Mouse (Mus musculus) midbrain, embryonic 12.5 days (tissue): ENCODE data around the gene Stom. TPM values are rescaled to one million over a fixed set of nuclear protein-coding genes. Genes with fewer than 3 reads are reported as not detected.

Experiments used
- ATAC-seq: fragments of 200-750 bp; cut with Nextera tagmentation; 2 replicates; pipeline ENCODE4 v1.8.0; 2017; ENCODE audit warnings: low read depth, moderate TSS enrichment, moderate library complexity; ENCODE audit not compliant: low FRiP score
- H3K27ac ChIP-seq: fragments of 300-500 bp; sonication (generic); replicated peaks from 2 replicates; pipeline ENCODE4 v1.5.1; 2016; ENCODE audit warnings: mild to moderate bottlenecking
- H3K27me3 ChIP-seq: fragments of 300-500 bp; sonication (generic); 2 replicates; pipeline ENCODE4 v1.6.1; 2016; ENCODE audit warnings: mild to moderate bottlenecking
- H3K36me3 ChIP-seq: fragments of 300-500 bp; sonication (generic); 2 replicates; pipeline ENCODE4 v1.6.1; 2016
- H3K4me1 ChIP-seq: fragments of 300-500 bp; sonication (generic); 2 replicates; pipeline ENCODE4 v1.6.1; 2016
- H3K4me2 ChIP-seq: fragments of 300-500 bp; sonication (generic); replicated peaks from 2 replicates; pipeline ENCODE4 v1.6.1; 2016; ENCODE audit warnings: mild to moderate bottlenecking, moderate library complexity
- H3K4me3 ChIP-seq: fragments of 300-500 bp; sonication (generic); 2 replicates; pipeline ENCODE4 v1.5.1; 2016; ENCODE audit warnings: mild to moderate bottlenecking
- H3K9ac ChIP-seq: fragments of 300-500 bp; sonication (generic); replicated peaks from 2 replicates; pipeline ENCODE4 v1.6.1; 2016; ENCODE audit warnings: mild to moderate bottlenecking, moderate library complexity
- H3K9me3 ChIP-seq: fragments of 300-500 bp; sonication (generic); 2 replicates; pipeline ENCODE4 v1.6.1; 2016; ENCODE audit warnings: mild to moderate bottlenecking
- WGBS: fragments of 180-500 bp; shearing (Covaris S2); methylation state at CpG from one replicate; pipeline ENCODE4 v1.1.7; 2016; 5-methylcytosine and 5-hydroxymethylcytosine counted together
- polyA plus RNA-seq: library from polyadenylated mRNA; unstranded; fragments of >200 nt; fragmentation: Nextera tagmentation; extraction: Ambion mirVana; gene quantifications from 2 replicates; pipeline ENCODE4 v1.2.1, GENCODE M21; 2016

The Stom gene
- polyA plus RNA-seq, 1 experiment from 2014 or later, result 12.5 TPM

GRCm38 (mm10) chr2:35317604-35318003 is 19.2 kb downstream of the Stom start:
- Histone ChIP-seq H3K9ac (no peak overlapping the region), H3K27ac (no peak overlapping the region), H3K27me3 (peaks cover 7% of the 10 kb centered on the region; the same call in 1 of the 2 replicates), H3K4me2 (no peak overlapping the region), H3K36me3 (no peaks in the 10 kb centered on the region), H3K4me1 (0 out of 2 replicates have a peak, but pooled peaks cover 5% of the 10 kb centered on the region), H3K4me3 (no peak overlapping the region), H3K9me3 (no peaks in the 10 kb centered on the region)
- ATAC-seq, result no peak
- WGBS, result 87% methylated on average over 4 of the region's 4 CpGs

DNA sequence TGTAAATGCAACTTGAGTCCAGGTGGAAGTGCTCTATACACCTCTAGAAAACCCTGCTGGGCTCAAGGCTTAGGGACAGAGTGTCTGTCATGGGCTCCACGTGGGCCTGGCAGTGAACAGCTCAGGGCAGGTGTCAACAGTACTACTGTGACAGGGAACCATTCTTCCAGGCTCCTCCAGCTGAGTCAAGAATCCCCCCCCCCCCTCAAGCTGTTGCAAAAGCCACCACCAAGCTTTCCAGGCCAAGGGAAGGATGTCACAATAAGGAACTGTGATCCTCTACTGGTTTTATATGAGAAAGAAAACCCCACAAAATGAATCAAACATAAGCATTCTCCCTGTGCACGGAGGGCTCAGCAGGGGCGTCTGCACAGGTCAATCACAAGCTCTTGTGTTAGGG is 22.5 kb downstream of the Stom start:
- WGBS, result 24% methylated on average over 3 of the region's 3 CpGs
- Histone ChIP-seq H3K9ac (no peak overlapping the region), H3K36me3 (no peaks in the 10 kb centered on the region), H3K27me3 (no peaks in the 10 kb centered on the region), H3K27ac (no peak overlapping the region), H3K9me3 (no peaks in the 10 kb centered on the region), H3K4me1 (0 out of 2 replicates have a peak, but pooled peaks cover 2% of the 10 kb centered on the region), H3K4me2 (no peak overlapping the region), H3K4me3 (no peak overlapping the region)
- ATAC-seq, result no peak

DNA sequence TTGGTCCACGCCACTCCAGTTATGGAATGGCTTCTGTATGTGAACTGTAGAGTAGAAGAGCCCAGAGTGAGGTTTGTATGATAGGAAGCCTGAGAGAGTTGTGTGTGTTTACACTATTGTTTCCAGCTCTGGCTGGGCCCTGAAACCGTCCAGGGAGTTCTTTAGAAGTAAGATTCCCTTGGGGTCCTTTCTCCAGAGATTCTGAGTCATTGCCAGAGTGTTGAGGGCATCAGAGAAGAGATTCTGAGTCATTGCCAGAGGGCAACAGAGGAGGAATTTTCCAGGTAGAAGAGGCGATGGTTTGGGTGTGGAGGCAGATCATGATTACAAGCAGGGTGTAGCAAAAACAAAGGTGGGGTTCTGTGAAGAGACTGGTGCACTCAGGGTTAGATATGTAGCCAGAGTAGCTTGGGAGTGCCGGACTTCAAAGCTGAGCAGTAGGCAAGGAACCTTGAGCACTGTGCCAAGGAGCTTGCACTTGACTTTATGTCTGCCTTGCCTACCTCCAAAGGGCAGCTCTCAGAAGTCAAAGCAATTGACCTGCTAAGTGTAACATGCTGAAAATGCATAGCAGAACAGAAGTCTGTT is 26.8 kb downstream of the Stom start:
- WGBS, result 89% methylated on average over 4 of the region's 4 CpGs
- Histone ChIP-seq H3K27ac (no peak overlapping the region), H3K4me3 (no peak overlapping the region), H3K4me2 (no peak overlapping the region), H3K4me1 (0 out of 2 replicates have a peak, but pooled peaks cover 2% of the 10 kb centered on the region), H3K9ac (no peak overlapping the region), H3K27me3 (no peaks in the 10 kb centered on the region), H3K9me3 (no peaks in the 10 kb centered on the region), H3K36me3 (no peaks in the 10 kb centered on the region)
- ATAC-seq, result no peak

- no peak overlapping the region for H3K4me3 ChIP-seq
- 67% methylated on average over 1 of the region's 1 CpGs for WGBS
- ATAC-seq, result no peak
Observed at GRCm38 (mm10) chr2:35308166-35308565, 28.6 kb downstream of the Stom start.

DNA sequence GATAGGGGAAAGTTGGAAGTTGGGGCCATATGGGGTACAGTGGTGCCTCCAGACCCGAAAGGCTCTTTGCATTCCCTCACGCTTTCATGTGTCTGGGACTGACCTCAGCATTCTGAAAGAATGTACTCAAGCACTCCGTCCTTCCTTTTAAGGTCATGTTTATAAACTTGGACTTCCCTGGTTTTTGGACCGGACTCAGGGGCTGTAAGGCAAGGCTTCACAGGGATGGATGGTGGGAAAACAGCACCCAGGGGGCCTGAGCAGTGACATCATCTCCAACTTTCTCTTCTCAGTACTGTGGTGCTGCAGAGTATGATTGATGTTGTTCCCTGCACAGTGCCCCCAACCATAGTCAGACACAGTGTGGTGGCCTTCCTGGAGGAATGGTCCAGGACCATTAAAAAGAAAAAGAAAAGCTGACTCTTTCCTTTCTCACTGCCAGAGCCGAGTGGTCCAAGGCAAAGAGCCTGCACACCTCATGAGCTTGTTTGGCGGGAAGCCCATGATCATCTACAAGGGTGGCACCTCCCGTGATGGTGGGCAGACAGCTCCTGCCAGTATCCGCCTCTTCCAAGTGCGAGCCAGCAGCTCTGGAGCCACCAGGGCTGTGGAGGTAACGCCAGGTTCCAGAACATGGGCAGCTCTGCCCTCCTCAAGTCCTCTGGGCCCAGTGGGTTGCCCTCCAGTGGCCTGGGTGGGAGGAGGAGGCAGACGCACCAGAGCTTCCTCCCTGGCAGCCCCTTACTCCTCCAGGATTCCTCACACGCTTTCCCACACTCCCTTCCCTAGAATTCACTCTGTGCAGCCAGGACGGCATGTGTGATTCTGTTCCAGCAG is 34.5 kb downstream of the Stom start:
- H3K27ac ChIP-seq, result no peak overlapping the region
- no peaks in the 10 kb centered on the region for H3K4me1 ChIP-seq
- H3K9me3 ChIP-seq, result no peaks in the 10 kb centered on the region
- H3K9ac ChIP-seq, result no peak overlapping the region
- no peaks in the 10 kb centered on the region for H3K36me3 ChIP-seq
- H3K27me3 ChIP-seq, result 0 out of 2 replicates have a peak, but pooled peaks cover 8% of the 10 kb centered on the region
- H3K4me3 ChIP-seq, result no peak overlapping the region
- WGBS, result 87% methylated on average over 13 of the region's 13 CpGs
- no peak for ATAC-seq
- H3K4me2 ChIP-seq, result no peak overlapping the region

More at GRCm38 (mm10) chr2:35308166-35308565, 28.6 kb downstream of the Stom start:
- no peak overlapping the region for H3K27ac ChIP-seq
- H3K36me3 ChIP-seq, result no peaks in the 10 kb centered on the region
- H3K27me3 ChIP-seq, result no peaks in the 10 kb centered on the region
- H3K4me2 ChIP-seq, result no peak overlapping the region
- H3K9me3 ChIP-seq, result no peaks in the 10 kb centered on the region
- no peaks in the 10 kb centered on the region for H3K4me1 ChIP-seq
- no peak overlapping the region for H3K9ac ChIP-seq

GRCm38 (mm10) chr2:35299437-35299836 is 37.3 kb downstream of the Stom start:
- no peak overlapping the region for H3K27ac ChIP-seq
- no peak for ATAC-seq
- no peak overlapping the region for H3K9ac ChIP-seq
- no peak overlapping the region for H3K4me2 ChIP-seq
- no peak overlapping the region for H3K4me3 ChIP-seq
- H3K9me3 ChIP-seq, result no peaks in the 10 kb centered on the region
- H3K4me1 ChIP-seq, result no peaks in the 10 kb centered on the region
- WGBS, result 97% methylated on average over 2 of the region's 2 CpGs
- H3K27me3 ChIP-seq, result 0 out of 2 replicates have a peak, but pooled peaks cover 9% of the 10 kb centered on the region
- no peaks in the 10 kb centered on the region for H3K36me3 ChIP-seq

DNA sequence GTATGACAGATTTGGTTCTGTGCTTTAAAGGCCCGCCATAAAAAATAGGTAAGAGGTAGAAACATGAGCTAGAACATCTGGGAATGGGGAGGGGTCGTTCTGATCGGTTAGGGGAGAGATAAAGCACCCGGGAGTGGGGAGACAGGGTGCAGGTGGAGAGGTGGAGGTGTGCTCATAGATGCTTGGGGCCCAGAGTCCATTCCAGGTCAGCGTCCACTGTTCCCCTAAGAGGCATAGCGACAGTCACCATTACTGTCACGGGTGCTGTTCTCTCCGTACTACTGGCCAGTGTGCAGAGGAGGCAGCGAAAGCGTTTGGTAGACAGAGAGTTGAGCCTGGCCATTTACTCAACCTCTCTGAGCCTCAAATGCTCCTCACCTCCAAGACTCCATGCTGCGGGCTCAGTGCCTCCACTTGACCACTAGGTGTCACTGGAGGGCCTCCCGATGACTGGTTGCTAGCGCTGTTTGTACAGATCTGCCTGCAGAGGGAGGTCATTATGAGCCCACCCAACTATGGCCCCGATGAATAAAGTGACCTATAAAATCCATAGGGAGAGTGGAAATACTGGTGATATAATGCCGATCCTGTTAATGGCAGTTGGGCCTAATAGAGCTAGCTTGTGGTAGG is 39.0 kb downstream of the Stom start:
- WGBS, result 31% methylated on average over 15 of the region's 15 CpGs

DNA sequence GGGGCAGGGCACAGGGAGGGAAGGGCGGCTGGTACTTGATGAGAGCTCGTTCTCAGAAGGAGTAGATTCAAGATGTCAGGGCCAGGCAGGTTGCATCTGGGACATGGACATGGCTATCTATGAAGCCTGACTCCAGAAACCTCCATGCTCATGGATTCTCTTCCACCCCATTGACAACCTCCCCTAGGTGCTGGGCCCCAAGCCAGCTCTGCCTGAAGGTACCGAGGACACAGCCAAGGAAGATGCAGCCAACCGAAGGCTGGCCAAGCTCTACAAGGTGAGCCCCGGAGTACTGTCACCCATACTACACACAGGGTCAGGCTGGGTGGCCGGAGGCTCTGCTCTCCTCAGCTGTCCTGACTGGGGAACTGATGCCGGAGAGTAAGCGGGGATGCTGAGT is 43.5 kb downstream of the Stom start:
- no peak for ATAC-seq
- no peaks in the 10 kb centered on the region for H3K36me3 ChIP-seq
- no peak overlapping the region for H3K4me2 ChIP-seq
- no peak overlapping the region for H3K9ac ChIP-seq
- H3K27ac ChIP-seq, result no peak overlapping the region
- 0 out of 2 replicates have a peak, but pooled peaks cover 6% of the 10 kb centered on the region for H3K27me3 ChIP-seq
- H3K4me1 ChIP-seq, result no peaks in the 10 kb centered on the region
- 90% methylated on average over 8 of the region's 8 CpGs for WGBS
- no peak overlapping the region for H3K4me3 ChIP-seq
- no peaks in the 10 kb centered on the region for H3K9me3 ChIP-seq

More for the DNA sequence above, 39.0 kb downstream of the Stom start:
- no peaks in the 10 kb centered on the region for H3K4me1 ChIP-seq
- H3K4me3 ChIP-seq, result no peak overlapping the region
- H3K9ac ChIP-seq, result no peak overlapping the region
- H3K27ac ChIP-seq, result no peak overlapping the region
- 0 out of 2 replicates have a peak, but pooled peaks have one; percentile 49 for ATAC-seq
- H3K4me2 ChIP-seq, result no peak overlapping the region
- H3K36me3 ChIP-seq, result no peaks in the 10 kb centered on the region
- no peaks in the 10 kb centered on the region for H3K9me3 ChIP-seq
- H3K27me3 ChIP-seq, result 0 out of 2 replicates have a peak, but pooled peaks cover 9% of the 10 kb centered on the region

DNA sequence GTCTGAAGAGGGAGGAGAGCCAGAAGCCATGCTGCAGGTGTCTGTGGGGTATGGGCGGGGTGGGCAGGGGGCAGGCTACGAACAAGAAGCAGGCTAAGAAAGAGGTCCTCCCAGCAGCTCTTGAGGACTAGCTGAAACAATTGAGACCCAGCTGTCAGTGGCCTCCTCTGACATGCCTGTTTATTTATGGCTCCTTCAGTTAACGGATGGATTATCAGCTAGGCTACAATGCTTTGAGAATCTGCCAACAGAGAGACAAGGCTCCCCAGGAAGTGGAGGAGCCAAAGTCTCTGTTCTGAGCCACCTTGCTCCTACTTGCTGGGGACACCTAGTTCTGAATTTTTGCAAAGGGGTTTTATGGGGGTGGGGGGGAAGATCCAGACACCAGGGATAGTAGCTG is 44.1 kb downstream of the Stom start:
- Histone ChIP-seq H3K27me3 (0 out of 2 replicates have a peak, but pooled peaks cover 5% of the 10 kb centered on the region), H3K9ac (no peak overlapping the region), H3K27ac (no peak overlapping the region), H3K4me3 (no peak overlapping the region), H3K4me2 (no peak overlapping the region), H3K4me1 (no peaks in the 10 kb centered on the region), H3K9me3 (no peaks in the 10 kb centered on the region), H3K36me3 (no peaks in the 10 kb centered on the region)
- no peak for ATAC-seq
- 69% methylated on average over 3 of the region's 3 CpGs for WGBS

DNA sequence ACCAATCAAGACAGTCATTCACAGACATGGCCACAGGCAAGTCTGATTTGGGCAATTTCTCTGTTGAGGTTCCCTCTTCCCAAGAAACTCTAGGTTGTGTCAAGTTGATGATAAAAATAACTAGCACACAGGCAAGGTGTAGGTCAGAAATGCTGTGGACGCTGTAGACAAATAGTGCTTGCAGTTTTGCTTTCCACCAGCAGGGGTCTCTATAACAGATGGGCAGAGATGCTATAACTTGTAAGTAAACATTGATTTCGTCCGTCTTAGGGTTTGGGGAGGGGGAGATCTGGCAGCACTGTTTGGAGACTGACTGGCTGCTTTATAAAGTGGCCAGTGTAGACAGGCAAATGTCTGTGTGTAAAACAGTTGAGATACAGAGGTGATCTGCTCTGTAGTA is 44.9 kb downstream of the Stom start:
- H3K4me3 ChIP-seq, result no peak overlapping the region
- no peaks in the 10 kb centered on the region for H3K27me3 ChIP-seq
- no peak for ATAC-seq
- H3K4me2 ChIP-seq, result no peak overlapping the region
- no peak overlapping the region for H3K9ac ChIP-seq
- H3K27ac ChIP-seq, result no peak overlapping the region
- no peaks in the 10 kb centered on the region for H3K36me3 ChIP-seq
- no peaks in the 10 kb centered on the region for H3K9me3 ChIP-seq
- no peaks in the 10 kb centered on the region for H3K4me1 ChIP-seq
- 11% methylated on average over 3 of the region's 3 CpGs for WGBS

DNA sequence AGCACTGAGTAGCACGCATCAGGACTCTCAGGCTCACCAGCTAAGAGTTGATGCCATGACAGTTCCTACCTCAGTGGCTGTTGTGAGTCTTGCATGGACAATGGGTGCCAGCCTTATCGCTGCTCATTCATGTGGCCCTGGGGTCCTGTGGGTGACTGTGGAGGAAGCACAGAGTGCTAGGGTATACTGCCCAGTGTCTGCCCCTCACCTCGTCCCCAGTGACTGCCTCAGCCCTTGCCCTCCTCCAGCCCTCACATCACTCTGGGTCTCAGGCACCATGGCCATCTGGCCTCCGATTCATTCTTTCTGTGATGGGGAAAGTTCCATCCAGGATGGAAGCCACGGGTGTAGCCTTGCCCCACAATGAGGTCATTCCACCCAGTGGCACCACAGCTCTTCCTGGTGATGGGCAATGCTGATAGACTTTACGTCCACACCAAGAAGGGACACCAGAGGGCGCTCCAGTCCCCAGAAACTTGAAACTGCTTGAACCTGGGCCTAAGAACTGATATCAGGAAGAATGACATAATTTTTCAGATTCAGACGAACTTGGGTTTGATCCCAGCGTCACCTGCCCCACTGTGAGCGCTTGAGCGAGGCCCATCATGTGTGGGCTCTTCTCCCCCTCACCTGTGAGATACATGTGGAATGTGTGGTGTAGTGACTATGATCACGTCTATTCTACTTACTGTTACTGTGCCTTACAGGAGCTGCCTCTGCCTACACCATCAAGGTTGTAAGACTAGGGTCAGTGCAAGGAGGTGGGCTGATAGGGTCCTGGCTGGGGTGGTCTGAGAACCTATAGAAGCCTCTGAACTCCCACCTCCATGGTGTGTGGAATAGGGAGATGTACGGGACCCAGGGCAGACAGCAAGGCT is 47.8 kb downstream of the Stom start:
- H3K9me3 ChIP-seq, result no peaks in the 10 kb centered on the region
- no peaks in the 10 kb centered on the region for H3K36me3 ChIP-seq
- no peak overlapping the region for H3K4me2 ChIP-seq
- 44% methylated on average over 13 of the region's 13 CpGs for WGBS
- no peak overlapping the region for H3K27ac ChIP-seq
- peak; percentile 56 for ATAC-seq
- no peak overlapping the region for H3K9ac ChIP-seq
- no peaks in the 10 kb centered on the region for H3K4me1 ChIP-seq
- no peak overlapping the region for H3K4me3 ChIP-seq
- H3K27me3 ChIP-seq, result peaks cover 1% of the 10 kb centered on the region
